Mouse (Mus musculus) liver, postnatal 0 days (tissue): ENCODE measurements at regions not wholly inside any gene's neighbourhood (a gene's known extent, or its start where the extent isn't known, plus 50 kb on each side); places are given as distances from the start of the nearest gene placed in this dataset.

Experiments
- CTCF ChIP-seq: sonication (generic); IDR thresholded peaks from 2 replicates; pipeline ENCODE4 v1.5.1; 2016; ENCODE audit warnings: antibody characterized with exemption, low read depth
- EP300 ChIP-seq: IDR thresholded peaks from 2 replicates; pipeline ENCODE4 v1.6.1; 2016; ENCODE audit warnings: antibody characterized with exemption, low read depth, mild to moderate bottlenecking

- no peak for TF ChIP-seq CTCF
- TF ChIP-seq EP300, result no peak
Measured at GRCm38 (mm10) chrX:19286431-19286830, 194.7 kb downstream of the Tex13c3 start.
